Mouse (Mus musculus) bone marrow, adult 2 months (tissue): ENCODE results near the gene Mcfd2. TPM values are rescaled to one million over a fixed set of nuclear protein-coding genes. Genes with fewer than 3 reads are reported as not detected.
A peak's percentile ranks its signal among the peaks of the same experiment; 100 is the strongest.

Experiments
- H3K27ac ChIP-seq: fragments of 200-500 bp; 2 replicates; pipeline ENCODE4 v1.5.1; 2012; ENCODE audit warnings: low read depth, mild to moderate bottlenecking, control low read depth, inconsistent platforms, low read length; ENCODE audit not compliant: control insufficient read depth, poor library complexity, insufficient read depth
- H3K4me1 ChIP-seq: fragments of 200-500 bp; 2 replicates; pipeline ENCODE4 v1.6.1; 2011; ENCODE audit warnings: low read length; ENCODE audit not compliant: control insufficient read depth, insufficient read depth
- H3K4me3 ChIP-seq: fragments of 200-500 bp; replicated peaks from 2 replicates; pipeline ENCODE3; 2011; ENCODE audit warnings: mild to moderate bottlenecking, low read depth, low read length, control low read depth; ENCODE audit not compliant: control insufficient read depth
- CTCF ChIP-seq: fragments of 200-500 bp; IDR thresholded peaks from 2 replicates; pipeline ENCODE4 v1.5.1; 2011; ENCODE audit warnings: low read length, control low read depth; ENCODE audit not compliant: control insufficient read depth, insufficient read depth
- POLR2A ChIP-seq: fragments of 200-500 bp; IDR thresholded peaks from 2 replicates; pipeline ENCODE4 v1.6.1; 2011; ENCODE audit warnings: low read depth, mild to moderate bottlenecking, control low read depth, low read length, borderline replicate concordance; ENCODE audit not compliant: control insufficient read depth
- whole genome bisulfite sequencing: fragments of 180-500 bp; shearing (Covaris S2); methylation state at CpG from one replicate; pipeline ENCODE4 v1.1.7; 2018; 5-methylcytosine and 5-hydroxymethylcytosine counted together
- polyA plus RNA-seq: library from polyadenylated mRNA; stranded (reverse); fragments of >200 nt; gene quantifications from 2 replicates; pipeline ENCODE4 v1.2.4, GENCODE M21; 2011; ENCODE audit warnings: low replicate concordance; ENCODE audit not compliant: missing spikeins, insufficient read depth, insufficient read length

The Mcfd2 gene
- polyA plus RNA-seq, 1 experiment = 15.7 TPM

DNA sequence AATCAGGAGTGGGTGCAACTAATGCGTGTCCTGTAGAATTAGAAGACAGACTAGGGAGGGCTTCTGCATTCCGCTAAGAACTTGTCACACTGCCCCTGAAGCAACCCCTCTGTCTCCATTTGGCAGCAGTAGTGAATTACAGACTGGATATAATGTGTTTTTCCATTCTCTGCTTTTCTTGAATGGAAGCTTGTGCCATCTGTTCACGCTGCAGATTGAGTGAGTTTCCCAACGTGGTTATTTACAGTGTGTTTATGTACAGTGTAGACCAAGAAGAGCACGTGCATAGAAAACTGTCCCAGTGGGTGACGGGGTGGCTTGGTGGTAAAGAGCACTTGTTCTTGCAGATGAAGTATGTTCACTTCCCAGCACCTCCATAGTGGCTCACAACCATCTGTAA, 3.7 kb upstream of the Mcfd2 start:
- peaks cover 1% of the 10 kb centered on the region; the same call in 1 of the 2 replicates for H3K4me1 ChIP-seq
- TF ChIP-seq CTCF = no peak
- 84% methylated on average over 6 of the region's 6 CpGs for WGBS
- no peak overlapping the region for H3K27ac ChIP-seq
- H3K4me3 ChIP-seq = no peak overlapping the region

GRCm38 (mm10) chr17:87264927-87265791, 576 bp downstream of the Mcfd2 start:
- TF ChIP-seq POLR2A (no peak), CTCF (no peak)
- peak overlapping the region; percentile 91 for H3K4me3 ChIP-seq
- peaks cover 5% of the 10 kb centered on the region; the same call in 1 of the 2 replicates for H3K4me1 ChIP-seq
- H3K27ac ChIP-seq = peak overlapping the region; percentile 65
- WGBS = 4% methylated on average over 28 of the region's 28 CpGs

DNA sequence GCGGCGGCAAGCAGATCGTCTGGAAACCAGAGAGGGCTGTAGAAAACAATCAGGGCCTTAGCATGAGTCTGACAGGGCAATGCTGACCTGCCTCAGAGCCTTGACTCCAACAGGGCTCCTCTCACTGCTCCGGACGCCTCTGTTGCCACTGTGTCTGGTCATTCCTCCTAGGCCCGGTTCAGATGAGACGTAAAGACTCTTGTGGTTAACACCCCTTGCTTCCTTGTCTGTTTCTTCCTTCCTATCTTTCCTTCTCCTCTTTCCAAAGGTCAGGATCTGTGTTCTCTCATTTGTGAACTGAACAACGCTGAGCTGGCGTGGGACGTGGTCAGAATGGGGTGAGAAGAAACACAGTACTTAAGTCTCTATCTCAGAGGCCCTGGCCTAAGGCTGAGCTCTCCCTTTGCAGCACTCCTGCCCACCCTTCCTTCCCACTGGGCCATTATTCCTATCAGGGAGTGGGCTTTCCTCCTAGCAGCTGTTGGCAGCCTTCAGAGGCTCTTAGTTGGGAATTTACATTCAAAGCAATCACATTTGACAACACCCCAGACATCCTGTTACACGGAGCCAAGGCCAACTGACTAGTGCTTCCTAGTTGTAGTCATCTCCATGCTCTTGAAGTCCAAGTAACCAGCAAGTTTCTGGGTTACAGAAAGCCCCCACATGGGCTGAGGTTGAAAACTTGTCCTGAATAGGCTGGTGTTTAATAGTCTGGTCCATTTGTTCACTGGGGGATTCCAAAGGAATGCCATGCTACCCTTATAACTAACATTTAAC, 1.5 kb downstream of the Mcfd2 start:
- no peak overlapping the region; the same call in 1 of the 2 replicates for H3K27ac ChIP-seq
- H3K4me3 ChIP-seq = no peak overlapping the region
- H3K4me1 ChIP-seq = peaks cover 5% of the 10 kb centered on the region; the same call in 1 of the 2 replicates
- WGBS = 45% methylated on average over 11 of the region's 11 CpGs
- TF ChIP-seq POLR2A = no peak
- TF ChIP-seq CTCF = no peak

GRCm38 (mm10) chr17:87263401-87263800, 2.3 kb downstream of the Mcfd2 start:
- 28% methylated on average over 6 of the region's 6 CpGs for WGBS
- H3K4me3 ChIP-seq = no peak overlapping the region
- no peak overlapping the region for H3K27ac ChIP-seq
- no peak for TF ChIP-seq POLR2A
- no peak for TF ChIP-seq CTCF
- peaks cover 5% of the 10 kb centered on the region; the same call in 1 of the 2 replicates for H3K4me1 ChIP-seq

DNA sequence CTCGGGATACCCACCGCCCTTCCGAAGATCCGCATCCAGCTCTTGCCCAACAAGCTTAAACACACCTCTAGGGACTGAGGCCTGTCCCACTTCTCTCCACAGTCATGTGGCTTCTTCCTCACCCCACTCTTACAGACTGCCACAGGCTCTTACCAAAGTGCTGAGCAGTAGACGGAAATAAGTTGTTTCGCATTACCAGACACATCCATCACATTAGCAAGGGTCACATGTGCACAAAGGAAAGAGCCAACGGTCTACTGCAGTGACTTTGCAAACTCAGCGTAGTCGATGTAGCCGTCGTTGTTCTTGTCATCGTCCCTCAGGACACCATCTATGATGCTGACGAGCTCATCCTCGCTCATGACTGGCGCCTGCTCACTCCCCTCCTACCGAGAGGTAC, 10.1 kb downstream of the Mcfd2 start:
- WGBS = 24% methylated on average over 16 of the region's 16 CpGs
- H3K4me3 ChIP-seq = no peak overlapping the region
- peak overlapping the region; percentile 35 for H3K27ac ChIP-seq
- H3K4me1 ChIP-seq = peaks cover 6% of the 10 kb centered on the region; the same call in 1 of the 2 replicates
- TF ChIP-seq POLR2A = no peak
- TF ChIP-seq CTCF = no peak

DNA sequence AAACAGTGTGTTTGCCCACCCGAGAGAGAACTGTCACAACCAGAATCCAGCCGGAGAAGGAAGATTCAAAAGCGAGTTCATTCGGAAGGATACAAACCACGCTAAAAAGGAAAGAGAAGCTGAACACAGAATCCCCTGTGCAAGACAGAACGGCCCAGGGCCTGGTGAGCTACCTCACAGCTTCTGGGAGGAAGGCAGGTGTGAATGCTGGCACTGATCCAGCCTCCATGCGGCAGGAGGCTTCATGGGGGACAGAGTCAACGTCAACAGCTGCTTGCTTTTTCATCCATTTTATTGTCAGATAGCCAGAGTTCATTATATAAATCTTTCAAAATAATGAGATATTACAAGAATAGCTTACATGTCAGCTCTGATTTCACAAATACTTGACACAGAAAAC, 11.4 kb downstream of the Mcfd2 start:
- TF ChIP-seq CTCF (no peak), POLR2A (no peak)
- 83% methylated on average over 8 of the region's 8 CpGs for WGBS
- Histone ChIP-seq H3K4me1 (peaks cover 6% of the 10 kb centered on the region; the same call in 1 of the 2 replicates), H3K27ac (no peak overlapping the region), H3K4me3 (no peak overlapping the region)

GRCm38 (mm10) chr17:87246103-87246502, 19.6 kb downstream of the Mcfd2 start:
- TF ChIP-seq POLR2A (no peak), CTCF (no peak)
- Histone ChIP-seq H3K27ac (no peak overlapping the region), H3K4me1 (peaks cover 6% of the 10 kb centered on the region), H3K4me3 (no peak overlapping the region)
- WGBS = 58% methylated on average over 9 of the region's 9 CpGs

GRCm38 (mm10) chr17:87237826-87238225, 27.9 kb downstream of the Mcfd2 start:
- H3K4me3 ChIP-seq = no peak overlapping the region
- no peak overlapping the region for H3K27ac ChIP-seq
- TF ChIP-seq POLR2A (no peak), CTCF (no peak)
- WGBS = 86% methylated on average over 11 of the region's 11 CpGs
- no peaks in the 10 kb centered on the region for H3K4me1 ChIP-seq
